Mouse (Mus musculus): ENCODE measurements at regions not wholly inside any gene's neighbourhood (a gene's known extent, or its start where the extent isn't known, plus 50 kb on each side); places are given as distances from the start of the nearest gene placed in this dataset.

- Histone ChIP-seq H3K36me3 (no peaks in the 10 kb centered on the region), H3K4me3 (no peak overlapping the region), H3K27me3 (no peaks in the 10 kb centered on the region), H3K4me1 (replicated peaks) (peaks cover 9% of the 10 kb centered on the region), H3K9ac (no peak overlapping the region), H3K4me2 (no peak overlapping the region), H3K9me3 (replicated peaks) (no peaks in the 10 kb centered on the region), H3K27ac (no peak overlapping the region)
- no peak for ATAC-seq (replicated peaks; ENCODE audit: insufficient number of reproducible peaks, insufficient read depth, low FRiP score, low read depth)
- 64% methylated on average over 17 of the region's 17 CpGs for WGBS
Measured at GRCm38 (mm10) chr14:45992041-45992869, 334.3 kb upstream of the Ddhd1 start.

GRCm38 (mm10) chr14:45992870-45993135 is 334.9 kb upstream of the Ddhd1 start:
- H3K27ac ChIP-seq, result no peak overlapping the region
- H3K9me3 ChIP-seq (replicated peaks), result no peaks in the 10 kb centered on the region
- 67% methylated on average over 4 of the region's 4 CpGs for WGBS
- H3K27me3 ChIP-seq, result no peaks in the 10 kb centered on the region
- H3K36me3 ChIP-seq, result no peaks in the 10 kb centered on the region
- no peak for ATAC-seq (replicated peaks; ENCODE audit: insufficient number of reproducible peaks, insufficient read depth, low FRiP score, low read depth)
- H3K9ac ChIP-seq, result no peak overlapping the region
- H3K4me2 ChIP-seq, result no peak overlapping the region
- peaks cover 9% of the 10 kb centered on the region for H3K4me1 ChIP-seq (replicated peaks)
- no peak overlapping the region for H3K4me3 ChIP-seq

- Histone ChIP-seq H3K36me3 (no peaks in the 10 kb centered on the region), H3K4me3 (no peak overlapping the region), H3K4me1 (replicated peaks) (peaks cover 9% of the 10 kb centered on the region), H3K4me2 (no peak overlapping the region), H3K27me3 (no peaks in the 10 kb centered on the region), H3K9ac (no peak overlapping the region), H3K27ac (no peak overlapping the region), H3K9me3 (replicated peaks) (no peaks in the 10 kb centered on the region)
- ATAC-seq (replicated peaks; ENCODE audit: insufficient number of reproducible peaks, insufficient read depth, low FRiP score, low read depth), result no peak
- WGBS, result 10% methylated on average over 3 of the region's 3 CpGs
Measured at GRCm38 (mm10) chr14:45993669-45994068, 335.7 kb upstream of the Ddhd1 start.

- no peak; the same call in 1 of the 2 replicates for ATAC-seq (replicated peaks; ENCODE audit: insufficient number of reproducible peaks, insufficient read depth, low FRiP score, low read depth)
- H3K27me3 ChIP-seq, result no peaks in the 10 kb centered on the region
- 21% methylated on average over 5 of the region's 5 CpGs for WGBS
- no peaks in the 10 kb centered on the region for H3K9me3 ChIP-seq (replicated peaks)
- H3K36me3 ChIP-seq, result no peaks in the 10 kb centered on the region
- peaks cover 9% of the 10 kb centered on the region for H3K4me1 ChIP-seq (replicated peaks)
- no peak overlapping the region for H3K9ac ChIP-seq
- no peak overlapping the region for H3K4me2 ChIP-seq
- no peak overlapping the region for H3K4me3 ChIP-seq
- no peak overlapping the region for H3K27ac ChIP-seq
Measured at GRCm38 (mm10) chr14:45996760-45997159, 338.8 kb upstream of the Ddhd1 start.

- no peaks in the 10 kb centered on the region for H3K9me3 ChIP-seq (replicated peaks)
- no peak for ATAC-seq (replicated peaks; ENCODE audit: insufficient number of reproducible peaks, insufficient read depth, low FRiP score, low read depth)
- no peak overlapping the region for H3K27ac ChIP-seq
- no peaks in the 10 kb centered on the region for H3K36me3 ChIP-seq
- no peaks in the 10 kb centered on the region for H3K4me1 ChIP-seq (replicated peaks)
- H3K4me3 ChIP-seq, result no peak overlapping the region
- H3K9ac ChIP-seq, result no peak overlapping the region
- no peaks in the 10 kb centered on the region for H3K27me3 ChIP-seq
- WGBS, result 61% methylated on average over 6 of the region's 6 CpGs
- H3K4me2 ChIP-seq, result no peak overlapping the region
Measured at GRCm38 (mm10) chr14:46004078-46004477, 346.1 kb upstream of the Ddhd1 start.

- H3K4me2 ChIP-seq, result no peak overlapping the region
- H3K4me1 ChIP-seq (replicated peaks), result no peaks in the 10 kb centered on the region
- 51% methylated on average over 4 of the region's 4 CpGs for WGBS
- no peaks in the 10 kb centered on the region for H3K9me3 ChIP-seq (replicated peaks)
- H3K27ac ChIP-seq, result no peak overlapping the region
- H3K36me3 ChIP-seq, result no peaks in the 10 kb centered on the region
- H3K4me3 ChIP-seq, result no peak overlapping the region
- ATAC-seq (replicated peaks; ENCODE audit: insufficient number of reproducible peaks, insufficient read depth, low FRiP score, low read depth), result no peak
- H3K27me3 ChIP-seq, result no peaks in the 10 kb centered on the region
- H3K9ac ChIP-seq, result no peak overlapping the region
Measured at GRCm38 (mm10) chr14:46005307-46005706, 347.4 kb upstream of the Ddhd1 start.

GRCm38 (mm10) chr14:46013232-46013631 is 355.3 kb upstream of the Ddhd1 start:
- no peaks in the 10 kb centered on the region for H3K27me3 ChIP-seq
- no peak overlapping the region for H3K27ac ChIP-seq
- H3K4me2 ChIP-seq, result no peak overlapping the region
- H3K9ac ChIP-seq, result no peak overlapping the region
- peaks cover 4% of the 10 kb centered on the region; the same call in 1 of the 2 replicates for H3K4me1 ChIP-seq (replicated peaks)
- H3K4me3 ChIP-seq, result no peak overlapping the region
- no peaks in the 10 kb centered on the region for H3K36me3 ChIP-seq
- 90% methylated on average over 2 of the region's 2 CpGs for WGBS
- ATAC-seq (replicated peaks; ENCODE audit: insufficient number of reproducible peaks, insufficient read depth, low FRiP score, low read depth), result no peak
- no peaks in the 10 kb centered on the region for H3K9me3 ChIP-seq (replicated peaks)

- no peaks in the 10 kb centered on the region for H3K9me3 ChIP-seq (replicated peaks)
- H3K36me3 ChIP-seq, result no peaks in the 10 kb centered on the region
- 48% methylated on average over 2 of the region's 2 CpGs for WGBS
- H3K9ac ChIP-seq, result no peak overlapping the region
- H3K27ac ChIP-seq, result no peak overlapping the region
- no peak overlapping the region for H3K4me3 ChIP-seq
- ATAC-seq (replicated peaks; ENCODE audit: insufficient number of reproducible peaks, insufficient read depth, low FRiP score, low read depth), result no peak
- H3K27me3 ChIP-seq, result no peaks in the 10 kb centered on the region
- peaks cover 8% of the 10 kb centered on the region; the same call in 1 of the 2 replicates for H3K4me1 ChIP-seq (replicated peaks)
- no peak overlapping the region for H3K4me2 ChIP-seq
Measured at GRCm38 (mm10) chr14:46014090-46014489, 356.1 kb upstream of the Ddhd1 start.

- no peak overlapping the region for H3K9ac ChIP-seq
- no peaks in the 10 kb centered on the region for H3K36me3 ChIP-seq
- H3K27ac ChIP-seq, result no peak overlapping the region
- no peak overlapping the region for H3K4me3 ChIP-seq
- H3K4me2 ChIP-seq, result no peak overlapping the region
- no peaks in the 10 kb centered on the region for H3K27me3 ChIP-seq
- H3K4me1 ChIP-seq (replicated peaks), result peaks cover 8% of the 10 kb centered on the region; the same call in 1 of the 2 replicates
- no peaks in the 10 kb centered on the region for H3K9me3 ChIP-seq (replicated peaks)
- WGBS, result 85% methylated on average over 6 of the region's 6 CpGs
- ATAC-seq (replicated peaks; ENCODE audit: insufficient number of reproducible peaks, insufficient read depth, low FRiP score, low read depth), result no peak
Measured at GRCm38 (mm10) chr14:46015682-46016400, 357.9 kb upstream of the Ddhd1 start.

- Histone ChIP-seq H3K9ac (no peak overlapping the region), H3K4me1 (replicated peaks) (peaks cover 8% of the 10 kb centered on the region; the same call in 1 of the 2 replicates), H3K27me3 (no peaks in the 10 kb centered on the region), H3K9me3 (replicated peaks) (no peaks in the 10 kb centered on the region), H3K4me2 (no peak overlapping the region), H3K36me3 (no peaks in the 10 kb centered on the region), H3K27ac (no peak overlapping the region), H3K4me3 (no peak overlapping the region)
- WGBS, result 49% methylated on average over 4 of the region's 4 CpGs
- no peak for ATAC-seq (replicated peaks; ENCODE audit: insufficient number of reproducible peaks, insufficient read depth, low FRiP score, low read depth)
Measured at GRCm38 (mm10) chr14:46016701-46017106, 358.8 kb upstream of the Ddhd1 start.

GRCm38 (mm10) chr14:46017286-46017685 is 359.3 kb upstream of the Ddhd1 start:
- H3K4me3 ChIP-seq, result no peak overlapping the region
- H3K36me3 ChIP-seq, result no peaks in the 10 kb centered on the region
- ATAC-seq (replicated peaks; ENCODE audit: insufficient number of reproducible peaks, insufficient read depth, low FRiP score, low read depth), result no peak
- no peak overlapping the region for H3K27ac ChIP-seq
- no peak overlapping the region for H3K9ac ChIP-seq
- peaks cover 8% of the 10 kb centered on the region; the same call in 1 of the 2 replicates for H3K4me1 ChIP-seq (replicated peaks)
- 71% methylated on average over 3 of the region's 3 CpGs for WGBS
- H3K4me2 ChIP-seq, result no peak overlapping the region
- no peaks in the 10 kb centered on the region for H3K9me3 ChIP-seq (replicated peaks)
- H3K27me3 ChIP-seq, result no peaks in the 10 kb centered on the region

GRCm38 (mm10) chr14:46017976-46018375 is 360.0 kb upstream of the Ddhd1 start:
- Histone ChIP-seq H3K27me3 (no peaks in the 10 kb centered on the region), H3K4me1 (replicated peaks) (peaks cover 8% of the 10 kb centered on the region; the same call in 1 of the 2 replicates), H3K9ac (no peak overlapping the region), H3K9me3 (replicated peaks) (no peaks in the 10 kb centered on the region), H3K27ac (no peak overlapping the region), H3K4me3 (no peak overlapping the region), H3K4me2 (no peak overlapping the region), H3K36me3 (no peaks in the 10 kb centered on the region)
- 71% methylated on average over 6 of the region's 6 CpGs for WGBS
- ATAC-seq (replicated peaks; ENCODE audit: insufficient number of reproducible peaks, insufficient read depth, low FRiP score, low read depth), result no peak
